Mouse (Mus musculus) yolk sac, embryonic 10.5 days (tissue): Measurements from ENCODE around the gene Gm19668.
"Not testable (repeated sequence)": the region's sequence is repeated elsewhere in the genome, so short reads cannot be mapped to it uniquely, and the experiment has no call there.

Experiments
- DNase-seq: peaks from one replicate; pipeline ENCODE4 v3.0.0-alpha.2; 2017; ENCODE audit warnings: low spot score

Gene Gm19668

GRCm38 (mm10) chr10:77769727-77770126, 29.2 kb downstream of the Gm19668 start:
- DNase-seq, result no peak

GRCm38 (mm10) chr10:77759582-77759981, 39.4 kb downstream of the Gm19668 start, which contains the start of gene Gm3233:
TSS of gene Gm3233 (minus strand) at chr10:77759682.
- DNase-seq, result not testable (repeated sequence)

- DNase-seq, result no peak
Measured at GRCm38 (mm10) chr10:77753448-77753847, 45.5 kb downstream of the Gm19668 start.

GRCm38 (mm10) chr10:77752312-77752711, 46.6 kb downstream of the Gm19668 start:
- DNase-seq, result not testable (repeated sequence)

- not testable (repeated sequence) for DNase-seq
Measured at GRCm38 (mm10) chr10:77751254-77751653, 47.7 kb downstream of the Gm19668 start, which contains the start of gene Gm9736. TSS of gene Gm9736 (minus strand) at chr10:77751354.

GRCm38 (mm10) chr10:77750686-77751085, 48.2 kb downstream of the Gm19668 start:
- not testable (repeated sequence) for DNase-seq
